Mouse (Mus musculus): ENCODE measurements at regions not wholly inside any gene's neighbourhood (a gene's known extent, or its start where the extent isn't known, plus 50 kb on each side); places are given as distances from the start of the nearest gene placed in this dataset.
A peak's percentile ranks its signal among the peaks of the same experiment; 100 is the strongest.

DNA sequence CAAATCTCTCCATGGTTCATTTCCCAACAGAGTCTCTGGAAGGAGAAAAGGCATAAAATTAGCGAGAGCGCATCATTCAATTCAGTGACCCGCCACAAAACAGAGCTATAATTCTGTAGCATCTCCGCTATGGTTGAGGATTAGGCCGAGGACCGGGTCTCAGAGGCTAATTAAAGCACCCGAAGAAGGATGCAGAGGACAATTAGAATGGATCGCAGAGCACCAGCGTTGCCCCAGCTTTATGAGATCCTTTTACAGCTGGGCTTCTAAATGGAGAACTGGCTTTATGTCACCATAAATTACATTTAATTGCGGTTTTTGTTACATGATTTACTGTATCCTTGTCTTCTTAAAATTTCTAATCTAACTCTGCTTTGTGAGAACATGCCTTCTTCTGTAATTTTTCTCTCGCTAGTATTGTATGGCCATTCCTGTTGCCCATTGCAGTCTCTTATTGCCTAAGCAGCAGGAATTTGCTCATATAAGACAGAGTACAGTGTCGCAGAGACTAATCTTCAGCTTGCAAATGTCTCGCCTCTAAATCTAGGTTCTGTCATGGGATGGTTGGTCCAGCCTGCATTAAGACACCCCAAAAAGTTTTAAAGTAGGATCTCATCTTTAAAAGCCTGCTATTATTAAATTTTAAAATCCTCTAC lies 793.5 kb downstream of the Rps29 start:
- DNase-seq: peak; percentile 24

DNA sequence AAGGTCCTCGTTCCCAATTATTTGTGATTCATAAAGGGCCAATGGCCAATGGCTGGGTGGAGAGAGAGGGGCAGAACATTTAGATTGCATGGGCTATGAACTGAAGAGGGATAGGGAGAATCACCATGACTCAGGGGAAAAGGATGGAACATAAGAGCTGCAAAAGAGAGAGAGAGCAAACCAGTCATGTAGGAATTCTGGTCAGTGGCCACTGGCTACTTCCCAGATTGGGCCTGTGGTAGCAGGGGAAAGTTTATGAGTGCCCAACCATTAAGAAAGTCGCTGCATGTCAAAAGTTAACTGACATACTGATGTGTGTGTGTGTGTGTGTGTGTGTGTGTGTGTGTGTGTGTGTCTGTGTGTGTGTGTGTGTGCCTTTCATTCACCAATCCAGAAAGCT lies 795.8 kb downstream of the Rps29 start:
- DNase-seq: no peak

DNA sequence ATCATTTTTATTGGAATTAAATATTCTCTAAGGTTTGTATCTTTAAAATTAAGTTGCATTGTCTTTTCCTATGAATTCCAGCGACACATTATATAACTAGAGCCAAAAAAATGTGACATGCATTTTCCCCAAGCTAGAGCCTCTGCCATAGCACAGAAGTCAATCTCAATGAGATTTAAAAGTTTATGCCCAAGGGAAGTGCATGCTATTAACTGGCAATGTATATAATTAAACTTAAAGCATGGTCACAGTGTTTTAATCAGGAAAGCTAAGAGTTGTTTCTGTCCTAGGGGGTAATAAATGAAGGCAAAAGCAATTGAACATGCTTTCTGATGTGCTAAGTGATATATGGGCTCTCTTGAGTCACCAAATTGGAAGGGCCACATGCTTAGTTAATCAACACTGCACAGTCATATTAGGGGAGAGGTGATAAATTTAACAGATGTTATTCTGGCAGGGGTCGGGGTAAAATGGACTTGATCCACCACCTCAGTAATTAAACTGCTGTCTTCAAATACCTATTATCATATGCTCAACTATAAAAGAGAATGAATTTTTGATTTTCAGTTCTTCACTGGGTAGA lies 812.4 kb downstream of the Rps29 start:
- DNase-seq: no peak

DNA sequence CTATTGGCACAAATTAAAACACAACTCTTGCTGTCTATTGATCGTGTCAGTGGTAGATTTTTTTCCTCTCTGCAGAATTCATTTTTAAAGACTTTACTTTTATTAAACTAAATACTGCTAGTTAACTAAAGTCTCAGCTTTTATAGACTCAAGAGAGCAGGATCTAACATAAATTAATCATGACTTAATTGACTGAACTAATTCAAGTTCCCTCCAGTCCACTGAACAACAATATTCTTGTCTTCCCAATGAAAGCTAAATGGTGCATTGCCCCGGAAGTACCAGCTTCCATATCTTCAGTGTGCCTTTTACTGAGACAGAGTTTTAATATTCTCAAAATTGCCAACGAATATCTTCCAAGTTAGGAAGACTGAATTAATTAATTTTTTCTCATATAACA lies 825.2 kb downstream of the Rps29 start:
- DNase-seq: peak; percentile 51

DNA sequence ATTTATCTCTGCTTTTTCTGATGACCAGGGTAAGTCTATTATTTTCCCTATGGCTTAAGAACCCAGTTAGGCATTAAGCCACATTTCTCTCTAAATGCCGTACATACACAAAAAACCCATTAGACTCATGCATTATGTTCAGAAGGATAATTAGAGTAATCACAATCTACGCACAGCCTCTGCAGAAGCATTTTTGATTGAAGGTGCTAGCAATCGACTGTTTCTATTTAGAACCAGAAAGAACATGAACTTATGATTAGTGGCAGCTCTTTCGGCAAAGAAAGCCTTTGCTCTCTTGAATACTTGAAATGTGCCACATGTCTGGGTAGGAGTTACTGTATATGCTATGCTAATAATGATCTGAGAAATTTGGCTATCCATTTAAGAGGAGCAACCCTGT lies 825.6 kb downstream of the Rps29 start:
- DNase-seq: peak; percentile 20

DNA sequence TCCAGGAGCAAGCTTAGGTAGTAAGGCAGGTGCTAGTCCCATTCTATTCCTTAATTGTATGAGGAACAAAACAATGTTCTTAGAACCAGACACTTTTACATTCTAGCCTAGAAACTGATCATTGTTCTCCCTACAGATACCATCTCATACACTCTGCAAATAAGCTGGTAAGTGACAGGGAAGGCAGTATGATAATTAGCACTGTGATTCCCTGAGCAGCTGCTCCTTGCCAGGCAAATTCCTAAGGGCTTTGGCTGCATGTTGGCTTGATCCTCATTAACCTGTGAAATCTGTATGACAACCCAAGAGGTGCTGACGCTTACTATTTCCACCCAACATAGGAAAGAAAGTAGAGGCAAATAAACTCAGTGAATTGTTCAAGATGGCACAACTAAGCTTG lies 826.5 kb downstream of the Rps29 start:
- peak; percentile 40 for DNase-seq
